Mouse (Mus musculus): ENCODE measurements at regions not wholly inside any gene's neighbourhood (a gene's known extent, or its start where the extent isn't known, plus 50 kb on each side); places are given as distances from the start of the nearest gene placed in this dataset.
A peak's percentile ranks its signal among the peaks of the same experiment; 100 is the strongest.

DNA sequence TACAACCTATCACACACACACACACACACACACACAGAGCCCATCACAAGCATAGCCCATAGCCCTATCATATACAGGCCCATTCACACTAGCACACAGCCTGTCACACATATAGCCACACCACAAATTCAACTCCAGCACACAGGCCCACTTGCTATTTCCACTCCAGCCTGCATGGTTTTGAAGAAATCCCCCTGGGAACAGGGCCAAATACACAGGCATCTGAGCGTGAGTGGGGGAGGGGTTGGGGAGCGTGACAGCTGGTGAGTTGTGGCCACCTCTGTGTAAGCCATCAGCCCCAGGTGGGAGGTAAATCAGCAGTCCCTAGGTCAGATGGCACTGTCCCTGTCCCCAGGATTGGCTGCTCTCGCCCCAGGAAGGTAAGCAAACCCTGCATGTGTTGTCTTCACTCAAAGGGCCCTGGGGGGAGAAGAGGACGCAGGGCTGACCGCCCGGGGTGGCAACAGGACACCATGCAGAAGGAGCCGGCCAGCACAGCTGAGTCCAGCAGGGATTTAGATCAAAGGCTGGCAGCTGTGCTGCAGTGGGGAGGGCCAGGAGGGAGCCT, 153.6 kb upstream of the Gm3448 start:
- no peak for DNase-seq (ENCODE audit: low read depth, low spot score)

DNA sequence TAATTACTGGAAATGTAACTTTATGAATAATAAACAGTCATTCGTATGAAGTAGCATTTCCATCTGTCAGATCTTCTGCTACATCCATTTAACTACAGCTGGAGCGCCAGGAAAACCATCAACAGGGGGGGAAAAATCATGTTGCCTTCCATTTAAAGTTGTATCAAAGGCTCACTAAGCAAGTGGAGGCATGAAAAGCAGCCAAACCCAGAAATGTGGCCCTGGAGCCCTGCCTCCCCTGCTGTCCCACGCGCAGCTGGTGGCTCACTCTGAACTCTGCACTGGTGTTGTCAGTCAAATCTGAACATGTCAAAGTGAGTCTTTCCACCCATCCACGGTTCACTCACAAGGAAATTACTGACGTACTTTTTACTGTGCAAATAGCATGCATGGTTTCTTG, 152.5 kb upstream of the Gm3448 start:
- peak; percentile 19 for DNase-seq (ENCODE audit: low read depth, low spot score)

DNA sequence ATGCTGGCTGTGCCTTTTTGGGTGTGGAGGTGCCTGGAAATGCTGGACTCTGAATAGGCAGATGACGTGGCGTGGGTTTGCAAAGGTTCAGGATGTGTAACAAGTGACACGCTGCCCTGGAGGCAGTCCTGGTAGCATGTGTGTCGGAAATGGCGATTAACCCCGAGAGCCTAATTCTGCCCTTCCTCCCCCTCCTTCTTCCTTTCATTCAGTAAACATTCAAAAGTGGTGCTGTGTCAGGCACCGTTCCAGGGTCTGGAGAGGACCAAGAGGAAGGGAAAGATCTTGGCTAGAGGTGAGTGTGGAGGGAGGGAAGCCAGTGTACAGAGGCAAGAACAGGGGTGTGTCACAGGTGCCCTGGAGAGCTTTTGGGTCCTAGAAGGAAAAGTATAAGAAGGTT, 151.5 kb upstream of the Gm3448 start:
- no peak for DNase-seq (ENCODE audit: low read depth, low spot score)

DNA sequence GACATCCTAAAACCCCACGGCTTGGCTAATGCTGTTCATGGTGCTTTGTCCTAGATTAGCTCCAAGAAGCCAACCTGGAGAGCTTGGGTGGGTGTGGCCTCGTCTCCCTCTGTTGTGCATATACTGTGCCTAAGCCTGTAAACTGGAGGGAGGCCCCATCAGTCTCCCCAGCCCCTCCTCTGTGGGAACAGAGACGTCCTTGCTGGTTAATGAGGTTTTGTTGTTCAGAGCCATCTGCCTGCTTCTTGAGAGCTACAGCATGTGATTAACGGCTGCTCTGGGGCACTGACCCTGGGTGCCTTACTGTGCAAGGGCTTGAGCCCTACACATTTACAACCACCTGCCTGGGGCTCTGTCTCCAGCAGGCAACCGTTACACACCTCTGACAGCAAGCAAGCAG, 143.9 kb upstream of the Gm3448 start:
- DNase-seq (ENCODE audit: low read depth, low spot score) = no peak

DNA sequence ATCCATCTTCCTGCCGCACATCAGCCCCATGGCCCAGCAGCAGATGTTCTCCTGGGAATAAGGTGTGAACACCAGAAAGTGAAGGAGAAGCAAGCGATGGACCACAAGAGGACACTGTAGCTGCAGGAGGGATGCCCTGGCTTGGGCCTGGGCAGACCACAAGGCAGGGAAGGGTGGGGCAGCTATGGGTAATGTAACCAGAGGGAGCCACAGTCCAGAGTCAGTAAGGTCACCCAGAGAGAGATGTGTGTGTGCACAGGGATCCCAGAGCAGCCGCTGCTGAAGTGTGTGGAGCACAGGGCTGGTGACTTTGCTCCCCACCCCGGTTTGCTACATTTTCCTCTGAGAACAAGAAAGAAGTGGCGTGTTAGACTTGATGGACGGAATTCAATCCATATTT, 142.5 kb upstream of the Gm3448 start:
- DNase-seq (ENCODE audit: low read depth, low spot score) = no peak

DNA sequence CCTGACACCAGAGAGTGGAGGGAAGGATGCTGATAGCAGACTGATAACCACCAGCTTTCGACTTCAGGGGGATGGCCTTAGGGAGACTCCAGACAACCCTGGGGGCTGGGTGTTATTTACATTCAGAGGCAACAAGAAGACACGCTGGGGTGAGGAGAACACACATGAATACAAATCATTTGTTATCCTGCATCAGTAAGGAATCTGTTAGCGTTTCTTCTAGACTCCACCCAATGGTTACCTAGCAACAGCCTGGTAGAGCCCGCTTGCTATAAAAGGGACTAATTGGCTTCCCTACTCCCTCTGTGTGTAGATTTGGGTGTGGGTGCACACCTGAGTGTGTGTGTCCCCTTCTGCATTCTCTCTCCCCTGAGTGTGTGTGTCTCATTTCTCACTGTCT, 140.8 kb upstream of the Gm3448 start:
- peak; percentile 51 for DNase-seq (ENCODE audit: low read depth, low spot score)

DNA sequence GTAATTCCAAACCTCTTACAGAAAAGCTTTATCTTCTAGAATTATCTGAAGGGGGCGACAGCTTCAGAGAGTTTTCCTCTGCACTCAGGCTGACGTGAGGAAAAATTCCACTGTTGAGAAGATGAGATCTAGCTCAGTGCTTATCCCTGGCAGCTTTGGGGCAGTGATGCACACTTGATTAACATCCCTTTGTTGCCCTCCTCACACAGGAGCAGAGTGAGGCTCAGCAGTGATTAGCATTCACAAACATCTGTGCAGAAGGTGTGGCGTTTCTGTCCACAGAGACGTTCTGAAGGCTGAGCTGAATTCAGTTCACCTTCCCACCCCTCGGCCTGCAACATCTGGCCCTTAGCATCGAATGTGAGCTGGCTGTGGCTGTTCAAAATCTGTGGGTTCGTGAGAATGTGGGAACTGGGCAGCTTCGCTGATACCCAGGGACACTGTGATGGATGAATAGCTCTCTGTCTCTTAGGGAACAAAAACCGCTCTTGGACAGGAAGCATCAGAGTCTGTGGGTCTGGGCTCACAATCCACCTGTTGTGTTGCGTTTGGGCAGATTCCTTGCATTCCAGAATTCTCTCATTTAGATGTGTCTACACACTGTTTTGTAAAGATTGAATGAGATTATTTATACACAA, 139.0 kb upstream of the Gm3448 start:
- DNase-seq (ENCODE audit: low read depth, low spot score) = peak; percentile 75

DNA sequence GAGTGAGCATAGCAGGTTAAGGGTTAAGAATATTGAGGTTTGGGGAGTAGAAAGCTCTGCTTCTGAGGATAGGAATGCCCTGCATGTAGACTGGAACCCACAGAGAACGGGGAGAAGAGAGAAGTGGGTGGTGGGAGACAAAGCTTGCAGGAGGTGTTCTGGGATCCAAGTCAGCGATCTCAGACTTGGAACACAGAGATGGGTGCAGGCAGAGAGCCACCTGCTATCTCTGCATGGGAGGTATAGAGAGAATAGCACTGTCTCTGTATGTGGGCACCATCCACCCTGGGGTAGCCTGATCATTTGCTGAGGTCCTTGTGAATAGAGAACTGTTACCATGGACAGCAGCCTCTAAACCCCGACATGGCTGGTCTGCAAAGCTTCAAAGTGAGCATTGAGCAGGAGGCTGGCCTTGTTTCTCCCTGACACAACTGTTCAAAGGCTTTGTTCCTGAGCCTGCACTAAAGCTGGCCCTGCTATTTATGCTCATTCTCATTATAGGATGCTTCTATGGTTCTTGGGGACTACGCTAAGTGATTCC, 138.1 kb upstream of the Gm3448 start:
- peak; percentile 54 for DNase-seq (ENCODE audit: low read depth, low spot score)

DNA sequence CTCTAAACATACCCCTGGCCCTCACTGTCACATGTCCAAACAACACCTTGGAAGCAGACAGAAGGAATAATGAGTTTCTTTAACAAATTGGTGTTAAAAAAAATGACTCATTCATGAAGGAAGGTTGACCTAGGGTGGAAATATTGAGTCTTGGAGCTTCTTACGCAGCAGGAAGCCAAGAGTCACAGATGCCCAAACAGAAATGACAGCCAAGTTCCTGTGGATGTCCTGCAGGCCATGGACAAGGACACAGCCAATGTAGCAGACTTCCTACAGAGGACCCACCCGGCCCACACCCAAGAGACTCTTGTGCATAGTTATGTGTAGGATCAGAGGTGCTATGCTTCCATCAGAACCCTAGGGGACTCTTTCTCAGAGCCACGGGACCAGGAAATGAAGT, 136.1 kb upstream of the Gm3448 start:
- DNase-seq (ENCODE audit: low read depth, low spot score) = no peak

DNA sequence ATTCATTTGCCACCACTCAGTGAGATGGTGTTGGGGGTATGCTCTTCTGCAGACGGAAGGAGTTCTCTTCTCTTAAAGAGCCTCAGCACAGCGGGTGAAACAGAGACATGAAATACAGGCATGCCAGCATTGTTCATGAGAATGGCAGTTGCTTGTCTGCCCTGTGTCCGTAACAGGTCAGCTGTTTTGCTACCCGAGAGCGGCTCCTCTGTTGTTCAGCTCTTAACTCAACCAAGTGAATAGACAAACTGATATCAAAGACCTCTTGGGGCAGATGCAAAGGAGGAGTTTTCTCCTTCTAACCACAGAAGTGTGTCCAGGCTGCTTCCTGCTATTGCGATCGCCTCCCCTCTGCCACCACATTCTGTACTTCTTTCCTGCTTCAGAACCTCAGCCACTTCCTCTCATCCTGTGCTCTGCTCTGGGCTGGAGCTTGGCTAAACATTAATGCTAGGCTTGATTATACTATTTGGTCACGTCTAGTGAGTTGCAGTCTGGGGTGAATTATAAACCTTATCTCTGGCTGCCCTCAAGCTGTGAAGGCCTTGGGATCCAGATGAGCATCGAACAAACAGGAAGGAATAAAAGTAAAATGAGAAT, 133.1 kb upstream of the Gm3448 start:
- no peak for DNase-seq (ENCODE audit: low read depth, low spot score)

DNA sequence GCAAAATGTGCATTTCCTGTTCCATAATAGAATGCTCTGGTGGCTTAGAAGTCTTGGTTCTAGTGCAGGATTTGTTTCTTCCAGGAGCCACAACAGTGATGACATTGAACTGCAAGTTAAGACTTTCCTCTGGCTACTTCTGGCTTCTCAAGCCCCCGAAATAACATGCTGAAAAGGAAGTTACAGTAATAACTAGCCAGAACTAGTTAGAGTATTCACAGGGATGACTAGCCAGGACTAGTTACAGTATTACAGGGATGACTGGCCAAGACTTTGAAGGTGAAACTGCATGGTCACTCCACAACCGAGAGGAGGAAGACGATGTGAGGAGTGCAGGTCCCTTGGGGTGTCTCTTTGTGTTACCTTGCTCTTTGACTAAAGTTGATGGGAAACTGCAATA, 126.6 kb upstream of the Gm3448 start:
- DNase-seq (ENCODE audit: low read depth, low spot score) = no peak

DNA sequence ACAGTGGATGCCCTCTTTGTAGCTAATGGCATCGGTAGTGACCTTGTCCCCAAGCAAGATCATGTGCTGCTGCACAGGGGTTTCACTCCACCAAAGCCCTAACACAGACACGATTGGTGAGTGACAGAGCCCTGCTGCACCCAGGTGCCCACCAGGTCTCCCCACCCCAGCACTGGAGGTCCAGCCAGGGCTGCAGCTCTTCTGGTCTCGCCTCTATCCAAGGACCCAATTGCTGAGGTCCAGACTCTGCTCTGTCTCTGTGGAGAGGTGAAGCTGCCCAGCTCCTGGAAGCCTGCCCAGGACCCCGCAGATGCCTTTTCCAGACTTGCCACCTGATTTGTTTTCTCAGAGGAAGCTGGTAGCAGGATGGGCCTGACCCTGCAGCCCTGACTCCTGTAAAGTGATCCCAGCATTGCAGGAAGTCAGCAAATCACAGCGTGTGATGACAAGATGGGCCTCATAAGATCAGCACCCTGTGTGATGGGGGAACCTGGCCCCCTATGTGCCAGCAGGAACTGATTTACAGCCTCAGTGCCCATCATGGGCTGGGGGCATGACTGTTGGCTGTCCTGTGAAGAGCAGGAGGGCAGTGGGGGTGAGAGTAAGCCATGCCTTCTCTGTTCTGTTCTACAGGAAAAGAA, 116.5 kb upstream of the Gm3448 start:
- no peak for DNase-seq (ENCODE audit: low read depth, low spot score)

DNA sequence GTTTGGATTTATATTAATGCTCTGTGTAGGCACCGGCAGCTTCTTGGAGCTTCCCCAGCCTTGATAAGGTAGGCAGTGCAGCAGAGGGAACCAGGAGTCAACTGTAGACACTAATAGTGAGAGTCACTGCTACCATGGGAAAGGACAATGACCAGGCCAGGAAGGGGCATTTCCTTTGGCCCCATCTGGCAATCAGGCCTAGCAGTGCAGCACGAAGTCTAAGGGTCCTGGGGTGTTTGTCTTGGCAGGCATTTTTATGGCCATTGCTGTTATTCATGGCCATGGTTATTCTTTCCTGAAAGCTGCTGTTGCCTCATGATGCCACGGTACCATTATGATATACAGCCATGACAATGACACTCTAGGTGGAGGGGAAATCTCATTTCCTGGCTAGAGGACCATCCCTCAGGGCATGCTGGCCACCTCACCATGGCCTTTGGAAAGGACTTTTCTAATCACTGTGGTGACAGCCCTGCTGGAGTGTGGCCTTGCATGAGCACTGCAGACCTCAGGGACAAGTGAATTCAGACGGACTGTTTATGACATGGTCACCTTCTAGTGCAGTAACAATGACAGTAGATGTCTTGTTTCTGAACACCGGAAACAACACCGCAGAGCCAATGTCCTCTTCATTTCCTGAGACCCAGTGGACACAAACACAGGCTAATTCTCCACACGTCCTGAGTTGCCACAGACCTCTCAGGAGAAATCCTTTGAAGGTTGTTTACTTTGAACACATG, 111.8 kb upstream of the Gm3448 start:
- DNase-seq (ENCODE audit: low read depth, low spot score) = no peak

DNA sequence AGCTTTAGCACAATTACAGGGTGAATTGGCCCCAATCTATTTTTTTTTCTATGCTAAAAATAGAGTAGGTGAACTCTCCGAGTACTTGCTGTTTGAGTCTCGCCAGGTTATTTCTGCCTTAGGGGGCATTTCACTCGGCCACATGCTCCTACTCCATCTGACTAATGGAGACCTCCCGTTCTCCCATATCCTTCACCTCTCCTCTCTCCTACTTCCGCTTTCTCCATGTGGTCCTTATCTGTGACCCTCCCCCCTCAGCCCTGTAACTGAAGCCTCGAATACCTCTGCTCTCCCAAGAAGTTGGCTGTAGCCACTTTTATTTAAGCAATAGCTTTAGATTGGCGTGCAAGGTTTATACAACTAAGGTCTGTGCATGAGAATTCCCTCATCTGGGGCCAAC, 111.1 kb upstream of the Gm3448 start:
- DNase-seq (ENCODE audit: low read depth, low spot score) = no peak

DNA sequence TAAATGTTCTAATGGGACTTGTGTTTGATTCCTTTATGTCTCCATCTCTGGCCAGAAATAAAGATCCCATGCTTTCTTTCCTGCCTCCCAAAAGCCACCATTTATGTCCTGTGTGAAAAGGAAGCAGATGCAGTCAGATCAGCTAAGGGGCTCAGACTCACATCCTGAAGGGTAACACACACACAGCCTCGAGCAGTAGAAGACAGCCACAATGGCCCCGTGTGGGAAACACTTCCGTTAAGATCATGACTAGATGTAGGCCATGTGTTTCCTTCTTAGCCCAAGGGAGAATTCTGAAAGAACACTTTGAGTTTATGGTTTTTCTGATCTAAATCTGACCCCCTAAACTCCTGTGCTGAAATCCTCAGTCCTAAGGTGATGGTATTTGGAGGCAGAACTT, 110.4 kb upstream of the Gm3448 start:
- DNase-seq (ENCODE audit: low read depth, low spot score) = no peak

DNA sequence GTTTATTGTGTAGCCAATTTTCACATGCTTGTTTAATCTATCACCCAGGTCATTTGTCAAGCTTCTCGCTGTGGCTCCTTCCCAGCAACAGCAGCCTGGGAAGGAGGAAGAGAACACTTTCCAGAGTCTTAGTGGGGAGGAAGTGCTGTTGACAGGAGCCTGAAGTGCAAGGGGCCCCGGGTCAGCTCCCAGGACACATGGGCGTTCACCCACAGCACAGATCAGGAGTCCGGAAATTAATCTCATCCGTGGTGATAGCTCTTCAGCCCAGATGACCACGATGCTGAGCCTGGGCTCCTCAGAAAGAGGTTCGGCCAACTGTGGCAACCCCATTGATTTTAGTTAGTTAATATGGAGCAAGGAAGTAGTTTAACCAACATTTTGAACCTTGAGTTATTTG, 105.3 kb upstream of the Gm3448 start:
- DNase-seq (ENCODE audit: low read depth, low spot score) = no peak

DNA sequence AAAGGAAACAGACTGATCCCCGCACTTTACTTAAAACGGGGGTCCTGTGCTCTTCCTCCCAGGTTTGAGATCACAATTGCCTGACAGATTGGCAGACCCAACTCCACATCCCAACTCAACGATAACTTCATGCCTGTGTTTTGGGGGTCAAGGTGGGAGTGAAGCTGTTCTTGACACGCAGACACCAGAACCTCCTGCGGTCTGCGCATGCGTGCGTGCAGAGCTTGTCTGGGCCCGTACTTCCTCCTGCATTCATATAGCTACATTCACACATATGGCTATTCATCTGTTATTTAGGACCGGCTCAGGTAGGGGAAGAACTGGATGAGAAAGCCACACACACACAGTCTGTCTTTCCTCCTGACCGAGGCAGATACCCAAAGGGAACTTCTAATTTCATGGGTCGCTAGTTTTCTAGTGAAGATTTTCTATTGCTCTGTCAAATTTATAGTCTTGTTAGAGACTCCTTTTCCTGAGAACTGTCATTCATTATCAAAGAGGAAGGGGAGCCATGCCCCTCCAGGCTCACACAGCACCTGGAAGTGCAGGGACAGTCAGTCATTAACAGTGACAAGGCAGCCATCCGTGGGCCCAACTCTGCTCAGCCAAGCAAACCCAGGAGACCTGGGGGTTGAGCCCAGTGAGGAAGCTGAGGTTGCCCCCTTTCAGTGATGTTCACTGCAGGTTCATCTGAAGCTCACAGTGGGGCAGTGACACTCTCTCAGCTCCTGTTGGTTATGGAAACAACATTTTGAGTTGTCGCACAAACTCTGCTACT, 104.0 kb upstream of the Gm3448 start:
- DNase-seq (ENCODE audit: low read depth, low spot score) = no peak

DNA sequence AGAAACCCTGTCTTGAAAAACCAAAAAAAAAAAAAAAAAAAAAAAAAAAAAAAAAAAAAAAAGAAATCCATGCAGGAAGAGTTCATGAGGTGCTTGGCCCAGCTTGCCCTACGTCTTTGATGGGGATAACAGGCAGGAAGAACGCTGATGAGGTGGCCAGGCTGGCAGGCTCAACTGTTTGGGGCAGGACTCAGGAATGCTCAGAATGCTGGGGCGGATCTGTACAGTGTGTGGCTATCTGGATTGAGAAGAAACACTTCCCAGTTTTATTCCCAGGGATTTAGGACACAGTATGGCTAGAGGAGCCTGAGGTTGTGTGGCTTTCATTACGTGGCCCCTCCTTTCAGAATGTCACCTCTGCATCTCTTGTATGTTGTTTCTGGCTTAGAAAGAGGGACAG, 99.1 kb upstream of the Gm3448 start:
- no peak for DNase-seq (ENCODE audit: low read depth, low spot score)
